23 mouse cellular contexts compared by ENCODE assay signal in genomic region chr14:60641120-60641519, GRCm38 (mm10). TPM values are rescaled to one million over a fixed set of nuclear protein-coding genes. Genes with fewer than 3 reads are reported as not detected.
DNase-seq lines count a peak whose midpoint lies in the region; ATAC-seq and TF ChIP-seq lines count a peak whose summit lies in the region.
"Had no signal": no experiment of that assay in that cellular context is flagged by ENCODE, and none has a peak within 500 bp of the region (broad histone marks: within the 10 kb centered on the region; RNA-seq: fewer than 3 reads in every experiment).

No protein-coding gene starts in this region.

- peaks cover 63% of the 10 kb centered on the region for H3K36me3 ChIP-seq in midbrain, embryonic 10.5 days
- H3K36me3 ChIP-seq in midbrain, postnatal 0 days (ENCODE audit: insufficient read depth, low read length) = no peaks in the 10 kb centered on the region
- H3K36me3 ChIP-seq in forebrain, embryonic 13.5 days (ENCODE audit: poor library complexity, severe bottlenecking) = peaks cover 9% of the 10 kb centered on the region
- no peaks in the 10 kb centered on the region for H3K36me3 ChIP-seq in forebrain, embryonic 14.5 days (ENCODE audit: control insufficient read depth, insufficient read depth, low read length)
- no peaks in the 10 kb centered on the region for H3K36me3 ChIP-seq in intestine, postnatal 0 days (ENCODE audit: control insufficient read depth, insufficient read depth)
- H3K36me3 ChIP-seq: embryonic facial prominence, embryonic 13.5 days; heart, embryonic 15.5 days; hindbrain, embryonic 13.5 days had no signal

- no peak for TF ChIP-seq CTCF in midbrain, postnatal 0 days (IDR thresholded peaks at IDR 0.05)
- TF ChIP-seq CTCF in intestine, postnatal 0 days (IDR thresholded peaks at IDR 0.05; ENCODE audit: low read depth) = no peak

- no peak for ATAC-seq in midbrain, postnatal 0 days (ENCODE audit: low FRiP score)
- no peak for ATAC-seq in forebrain, embryonic 13.5 days
- no peak for ATAC-seq in forebrain, embryonic 14.5 days
- peak; percentile 52; the same call in 1 of the 2 replicates for ATAC-seq in intestine, postnatal 0 days
- ATAC-seq in megakaryocyte-erythroid progenitor cell, adult 5-6 weeks (replicated peaks; ENCODE audit: low FRiP score, low TSS enrichment, poor library complexity, severe bottlenecking) = no peak

- no peaks in the 10 kb centered on the region for H3K27me3 ChIP-seq in midbrain, embryonic 10.5 days (ENCODE audit: low read depth, poor library complexity, severe bottlenecking)
- H3K27me3 ChIP-seq in midbrain, postnatal 0 days (ENCODE audit: insufficient read depth, low read length) = no peaks in the 10 kb centered on the region
- no peaks in the 10 kb centered on the region for H3K27me3 ChIP-seq in forebrain, embryonic 13.5 days
- no peaks in the 10 kb centered on the region for H3K27me3 ChIP-seq in forebrain, embryonic 14.5 days (replicated peaks; ENCODE audit: control insufficient read depth, insufficient read depth, low read length)
- no peaks in the 10 kb centered on the region for H3K27me3 ChIP-seq in intestine, postnatal 0 days (replicated peaks; ENCODE audit: control insufficient read depth, insufficient read depth, low read length)
- H3K27me3 ChIP-seq: hindbrain, embryonic 13.5 days had no signal

- WGBS in midbrain, embryonic 10.5 days = 84% methylated on average over 6 of the region's 6 CpGs
- WGBS in midbrain, postnatal 0 days = 75% methylated on average over 6 of the region's 6 CpGs
- WGBS in forebrain, embryonic 13.5 days = 63% methylated on average over 6 of the region's 6 CpGs
- 70% methylated on average over 6 of the region's 6 CpGs for WGBS in forebrain, embryonic 14.5 days
- WGBS in intestine, postnatal 0 days = 37% methylated on average over 6 of the region's 6 CpGs

- peaks cover 98% of the 10 kb centered on the region for H3K4me1 ChIP-seq in midbrain, embryonic 10.5 days
- peaks cover 4% of the 10 kb centered on the region for H3K4me1 ChIP-seq in midbrain, postnatal 0 days (ENCODE audit: insufficient read depth, low read length)
- H3K4me1 ChIP-seq in forebrain, embryonic 13.5 days = peaks cover 96% of the 10 kb centered on the region
- peaks cover 59% of the 10 kb centered on the region for H3K4me1 ChIP-seq in forebrain, embryonic 14.5 days (ENCODE audit: control insufficient read depth, insufficient read depth, low read length)
- 0 out of 2 replicates have a peak, but pooled peaks cover 3% of the 10 kb centered on the region for H3K4me1 ChIP-seq in intestine, postnatal 0 days (replicated peaks; ENCODE audit: control insufficient read depth, insufficient read depth, low read length)

- no peak overlapping the region for H3K4me3 ChIP-seq in midbrain, embryonic 10.5 days
- no peak overlapping the region for H3K4me3 ChIP-seq in midbrain, postnatal 0 days (ENCODE audit: low read depth, low read length)
- no peak overlapping the region for H3K4me3 ChIP-seq in forebrain, embryonic 13.5 days
- H3K4me3 ChIP-seq in forebrain, embryonic 14.5 days (ENCODE audit: low read depth, low read length) = no peak overlapping the region
- H3K4me3 ChIP-seq in intestine, postnatal 0 days (ENCODE audit: low read depth, low read length) = no peak overlapping the region
- H3K4me3 ChIP-seq: embryonic facial prominence, embryonic 13.5 days; heart, embryonic 15.5 days; hindbrain, embryonic 13.5 days had no signal

- H3K27ac ChIP-seq in midbrain, embryonic 10.5 days (replicated peaks) = peak overlapping the region; percentile 83
- no peak overlapping the region for H3K27ac ChIP-seq in midbrain, postnatal 0 days (ENCODE audit: low read depth, low read length)
- H3K27ac ChIP-seq in forebrain, embryonic 13.5 days = peak overlapping the region; percentile 55
- 0 out of 2 replicates have a peak overlapping the region, but pooled peaks have one; percentile 45 for H3K27ac ChIP-seq in forebrain, embryonic 14.5 days (ENCODE audit: low read depth, low read length)
- H3K27ac ChIP-seq in intestine, postnatal 0 days (ENCODE audit: low read depth, low read length) = no peak overlapping the region
- H3K27ac ChIP-seq: embryonic facial prominence, embryonic 13.5 days; heart, embryonic 15.5 days; hindbrain, embryonic 13.5 days; macrophage had no signal

- DNase-seq in midbrain, embryonic 10.5 days (ENCODE audit: low spot score) = no peak
- no peak for DNase-seq in midbrain, postnatal 0 days (ENCODE audit: low spot score)
- DNase-seq in forebrain, embryonic 14.5 days (ENCODE audit: low spot score) = no peak
- DNase-seq: adrenal gland, postnatal 25 days; B cell, adult 2 months; cerebellum, adult 18-20 months; cerebellum, postnatal 10 days; gastrocnemius, postnatal 10 days; kidney, adult 8-10 months; kidney, postnatal 4 days; layer of hippocampus, postnatal 36 days; left cerebral cortex, postnatal 4 days; lung, adult 2 months; lung, postnatal 10 days; retina, postnatal 1 day; right cerebral cortex, postnatal 14 days had no signal

- H3K4me2 ChIP-seq in midbrain, postnatal 0 days (ENCODE audit: low read depth, low read length, poor library complexity, severe bottlenecking) = no peak overlapping the region
- peak overlapping the region; percentile 51 for H3K4me2 ChIP-seq in forebrain, embryonic 13.5 days
- H3K4me2 ChIP-seq in forebrain, embryonic 14.5 days (ENCODE audit: low read length) = peak overlapping the region; percentile 16; the same call in 1 of the 2 replicates
- no peak overlapping the region for H3K4me2 ChIP-seq in intestine, postnatal 0 days (replicated peaks; ENCODE audit: low read depth)
- H3K4me2 ChIP-seq: embryonic facial prominence, embryonic 13.5 days; heart, embryonic 15.5 days; hindbrain, embryonic 13.5 days had no signal

- no peak overlapping the region for H3K9ac ChIP-seq in midbrain, postnatal 0 days (replicated peaks; ENCODE audit: low read length, poor library complexity, severe bottlenecking)
- no peak overlapping the region for H3K9ac ChIP-seq in forebrain, embryonic 13.5 days
- no peak overlapping the region for H3K9ac ChIP-seq in forebrain, embryonic 14.5 days (ENCODE audit: low read length)
- no peak overlapping the region for H3K9ac ChIP-seq in intestine, postnatal 0 days (ENCODE audit: low read depth, low read length)
- H3K9ac ChIP-seq: embryonic facial prominence, embryonic 13.5 days; heart, embryonic 15.5 days had no signal

- H3K9me3 ChIP-seq in midbrain, embryonic 10.5 days (replicated peaks) = no peaks in the 10 kb centered on the region
- H3K9me3 ChIP-seq in midbrain, postnatal 0 days (ENCODE audit: low read length) = no peaks in the 10 kb centered on the region
- H3K9me3 ChIP-seq in forebrain, embryonic 13.5 days (replicated peaks) = no peaks in the 10 kb centered on the region
- no peaks in the 10 kb centered on the region for H3K9me3 ChIP-seq in forebrain, embryonic 14.5 days (replicated peaks; ENCODE audit: control insufficient read depth, low read length)
- no peaks in the 10 kb centered on the region; the same call in 1 of the 2 replicates for H3K9me3 ChIP-seq in intestine, postnatal 0 days (ENCODE audit: control insufficient read depth)
- H3K9me3 ChIP-seq: embryonic facial prominence, embryonic 13.5 days; heart, embryonic 15.5 days; hindbrain, embryonic 13.5 days had no signal

RNA-seq across cellular contexts. Expression of gene Spata13, which starts 7.3 kb away (rescaled TPM):
- polyA plus RNA-seq in midbrain, embryonic 10.5 days (2016; fragmentation: Nextera tagmentation; extraction: Ambion mirVana) = 67.9 and 70.0 TPM in 2 replicates
- total RNA-seq in midbrain, postnatal 0 days (2014; rRNA removed) = 28.0 and 33.0 TPM in 2 replicates
- polyA plus RNA-seq in midbrain, postnatal 0 days (2015; fragmentation: Nextera tagmentation; extraction: Ambion mirVana) = 9.0 and 12.4 TPM in 2 replicates
- polyA plus RNA-seq in forebrain, embryonic 13.5 days (2015; fragmentation: Nextera tagmentation; extraction: Ambion mirVana) = 81.7 and 83.0 TPM in 2 replicates
- 36.6 and 45.8 TPM in 2 replicates for polyA plus RNA-seq in forebrain, embryonic 14.5 days (2014; fragmentation: Nextera tagmentation; extraction: Ambion mirVana)
- polyA plus RNA-seq in intestine, postnatal 0 days (2015; fragmentation: Nextera tagmentation; extraction: Ambion mirVana) = 10.2 and 11.1 TPM in 2 replicates
- total RNA-seq in megakaryocyte-erythroid progenitor cell, adult 5-6 weeks (2014; fragmentation: Nextera tagmentation) = 1.7 and 2.7 TPM in 2 replicates
- 3.0 and 3.4 TPM in 2 replicates for total RNA-seq in megakaryocyte-erythroid progenitor cell, adult 5-6 weeks (2017)

Comparison
In these comparisons a context has a peak if more than half of its experiments do, and no peak if none do; other contexts are left out.
1. H3K27ac ChIP-seq: peak in midbrain, embryonic 10.5 days (single experiment), forebrain, embryonic 13.5 days (single experiment) and forebrain, embryonic 14.5 days (single experiment); none in midbrain, postnatal 0 days (single experiment) and intestine, postnatal 0 days (single experiment).
2. H3K4me2 ChIP-seq: peak in forebrain, embryonic 13.5 days (single experiment) and forebrain, embryonic 14.5 days (single experiment); none in midbrain, postnatal 0 days (single experiment) and intestine, postnatal 0 days (single experiment).